Mouse (Mus musculus): ENCODE results near the gene Gm20908.
"Not testable (repeated sequence)": the region's sequence is repeated elsewhere in the genome, so short reads cannot be mapped to it uniquely, and the experiment has no call there.

The Gm20908 gene

GRCm38 (mm10) chrY:64472966-64473365 lies at the start of gene Gm20908:
Gene Gm20908, plus strand, starts transcription at chrY:64473266.
- not testable (repeated sequence) for DNase-seq (ENCODE audit: low read depth, low spot score)
